Mouse (Mus musculus) spleen, adult 2 months (tissue): ENCODE data around the gene Pced1b.

Source experiments
- CTCF ChIP-seq: fragments of 200-500 bp; IDR thresholded peaks from 2 replicates; pipeline ENCODE4 v1.5.1; 2011; ENCODE audit warnings: mild to moderate bottlenecking, inconsistent platforms; ENCODE audit not compliant: insufficient read depth, insufficient read length, insufficient replicate concordance; ENCODE audit errors: extremely low read depth
- POLR2A ChIP-seq: fragments of 200-500 bp; IDR thresholded peaks from 2 replicates; pipeline ENCODE4 v1.6.1; 2011; ENCODE audit warnings: low read depth, low read length, inconsistent platforms

- TF ChIP-seq CTCF (no peak), POLR2A (no peak)
Observed at GRCm38 (mm10) chr15:97389577-97389976, 142.7 kb downstream of the Pced1b start.
